Mouse (Mus musculus) liver, postnatal 0 days (tissue): ENCODE data around the gene Rgs8. TPM values are rescaled to one million over a fixed set of nuclear protein-coding genes. Genes with fewer than 3 reads are reported as not detected.

ENCODE experiments used
- ATAC-seq: fragments of 200-750 bp; cut with Nextera tagmentation; 2 replicates; pipeline ENCODE4 v1.8.0; 2017; ENCODE audit warnings: mild to moderate bottlenecking, moderate library complexity
- DNase-seq: peaks from one replicate; pipeline ENCODE4 v3.0.0-alpha.2; 2016
- H3K27ac ChIP-seq: fragments of 300-500 bp; sonication (generic); 2 replicates; pipeline ENCODE4 v1.5.1; 2014; ENCODE audit warnings: antibody characterized with exemption, moderate library complexity, mild to moderate bottlenecking, low read depth
- H3K27me3 ChIP-seq: fragments of 300-500 bp; sonication (generic); 2 replicates; pipeline ENCODE4 v1.6.1; 2014; ENCODE audit warnings: low read length, control low read depth, mixed read lengths; ENCODE audit not compliant: insufficient read depth
- H3K36me3 ChIP-seq: fragments of 300-500 bp; sonication (generic); replicated peaks from 2 replicates; pipeline ENCODE4 v1.6.1; 2014; ENCODE audit warnings: mild to moderate bottlenecking, control low read depth, low read length, moderate library complexity, mixed read lengths; ENCODE audit not compliant: insufficient read depth
- H3K4me1 ChIP-seq: fragments of 300-500 bp; sonication (generic); 2 replicates; pipeline ENCODE4 v1.6.1; 2014; ENCODE audit warnings: antibody characterized with exemption, mild to moderate bottlenecking, control low read depth; ENCODE audit not compliant: insufficient read depth
- H3K4me2 ChIP-seq: fragments of 300-500 bp; sonication (generic); 2 replicates; pipeline ENCODE4 v1.6.1; 2014; ENCODE audit warnings: low read depth, mild to moderate bottlenecking, low read length, moderate library complexity, mixed read lengths
- H3K4me3 ChIP-seq: fragments of 300-500 bp; sonication (generic); 2 replicates; pipeline ENCODE4 v1.5.1; 2014; ENCODE audit warnings: low read depth, low read length
- H3K9ac ChIP-seq: fragments of 300-500 bp; sonication (generic); replicated peaks from 2 replicates; pipeline ENCODE4 v1.6.1; 2014; ENCODE audit warnings: mild to moderate bottlenecking, moderate library complexity
- H3K9me3 ChIP-seq: fragments of 300-500 bp; sonication (generic); 2 replicates; pipeline ENCODE4 v1.6.1; 2016; ENCODE audit warnings: mild to moderate bottlenecking, control low read depth, low read length, mixed read lengths
- CTCF ChIP-seq: sonication (generic); IDR thresholded peaks from 2 replicates; pipeline ENCODE4 v1.5.1; 2016; ENCODE audit warnings: antibody characterized with exemption, low read depth
- EP300 ChIP-seq: IDR thresholded peaks from 2 replicates; pipeline ENCODE4 v1.6.1; 2016; ENCODE audit warnings: antibody characterized with exemption, low read depth, mild to moderate bottlenecking
- WGBS: fragments of 180-500 bp; shearing (Covaris S2); extraction: QIAGEN DNeasy Blood & Tissue Kit; methylation state at CpG from one replicate; pipeline ENCODE4 v1.1.7; 2014; ENCODE audit not compliant: insufficient replicate concordance; 5-methylcytosine and 5-hydroxymethylcytosine counted together
- polyA plus RNA-seq: library from polyadenylated mRNA; unstranded; fragments of >200 nt; fragmentation: Nextera tagmentation; extraction: Ambion mirVana; gene quantifications from 2 replicates; pipeline ENCODE4 v1.2.1, GENCODE M21; 2015

Gene Rgs8
- polyA plus RNA-seq, 1 experiment from 2014 or later, result not detected

- H3K9ac ChIP-seq, result no peak overlapping the region
- H3K4me2 ChIP-seq, result no peak overlapping the region
- no peaks in the 10 kb centered on the region for H3K36me3 ChIP-seq
- no peak overlapping the region for H3K27ac ChIP-seq
- H3K27me3 ChIP-seq, result no peaks in the 10 kb centered on the region
- TF ChIP-seq EP300 (no peak), CTCF (no peak)
- 0 out of 2 replicates have a peak, but pooled peaks cover 3% of the 10 kb centered on the region for H3K9me3 ChIP-seq
- no peak for ATAC-seq
- 53% methylated on average over 7 of the region's 7 CpGs for WGBS
- DNase-seq, result no peak
- peaks cover 10% of the 10 kb centered on the region for H3K4me1 ChIP-seq
- no peak overlapping the region for H3K4me3 ChIP-seq
These were observed 51.3 kb downstream of the Rgs8 start for GRCm38 (mm10) chr1:153704174-153704573.

GRCm38 (mm10) chr1:153704996-153705395 is 52.2 kb downstream of the Rgs8 start:
- DNase-seq, result no peak
- Histone ChIP-seq H3K9ac (no peak overlapping the region), H3K4me3 (no peak overlapping the region), H3K4me1 (peaks cover 10% of the 10 kb centered on the region), H3K36me3 (no peaks in the 10 kb centered on the region), H3K27ac (no peak overlapping the region), H3K9me3 (0 out of 2 replicates have a peak, but pooled peaks cover 3% of the 10 kb centered on the region), H3K27me3 (no peaks in the 10 kb centered on the region), H3K4me2 (no peak overlapping the region)
- TF ChIP-seq CTCF, result no peak
- no peak for TF ChIP-seq EP300
- 57% methylated on average over 3 of the region's 3 CpGs for WGBS
- no peak for ATAC-seq

GRCm38 (mm10) chr1:153708626-153709025 is 55.8 kb downstream of the Rgs8 start:
- ATAC-seq (no peak), DNase-seq (no peak)
- no peak overlapping the region for H3K4me2 ChIP-seq
- no peak overlapping the region for H3K27ac ChIP-seq
- 86% methylated on average over 5 of the region's 5 CpGs for WGBS
- no peaks in the 10 kb centered on the region for H3K27me3 ChIP-seq
- H3K36me3 ChIP-seq, result no peaks in the 10 kb centered on the region
- H3K9ac ChIP-seq, result no peak overlapping the region
- TF ChIP-seq CTCF (no peak), EP300 (no peak)
- H3K4me3 ChIP-seq, result no peak overlapping the region
- H3K9me3 ChIP-seq, result 0 out of 2 replicates have a peak, but pooled peaks cover 3% of the 10 kb centered on the region
- H3K4me1 ChIP-seq, result no peaks in the 10 kb centered on the region; the same call in 1 of the 2 replicates

GRCm38 (mm10) chr1:153709451-153709850 is 56.6 kb downstream of the Rgs8 start:
- no peak overlapping the region for H3K9ac ChIP-seq
- no peak overlapping the region for H3K27ac ChIP-seq
- TF ChIP-seq CTCF (no peak), EP300 (no peak)
- no peak overlapping the region for H3K4me2 ChIP-seq
- DNase-seq, result no peak
- 20% methylated on average over 5 of the region's 5 CpGs for WGBS
- ATAC-seq, result no peak
- H3K4me1 ChIP-seq, result no peaks in the 10 kb centered on the region; the same call in 1 of the 2 replicates
- H3K36me3 ChIP-seq, result no peaks in the 10 kb centered on the region
- H3K27me3 ChIP-seq, result no peaks in the 10 kb centered on the region
- H3K9me3 ChIP-seq, result 0 out of 2 replicates have a peak, but pooled peaks cover 3% of the 10 kb centered on the region
- no peak overlapping the region for H3K4me3 ChIP-seq

GRCm38 (mm10) chr1:153711544-153712262 is 58.9 kb downstream of the Rgs8 start:
- Histone ChIP-seq H3K36me3 (no peaks in the 10 kb centered on the region), H3K9me3 (no peaks in the 10 kb centered on the region), H3K4me2 (no peak overlapping the region), H3K27ac (no peak overlapping the region), H3K4me1 (no peaks in the 10 kb centered on the region; the same call in 1 of the 2 replicates), H3K27me3 (no peaks in the 10 kb centered on the region), H3K9ac (no peak overlapping the region), H3K4me3 (no peak overlapping the region)
- TF ChIP-seq CTCF, result no peak
- no peak for DNase-seq
- no peak for ATAC-seq
- WGBS, result 67% methylated on average over 3 of the region's 3 CpGs

GRCm38 (mm10) chr1:153712633-153713032 is 59.8 kb downstream of the Rgs8 start:
- no peak overlapping the region for H3K27ac ChIP-seq
- H3K36me3 ChIP-seq, result no peaks in the 10 kb centered on the region
- H3K4me1 ChIP-seq, result no peaks in the 10 kb centered on the region; the same call in 1 of the 2 replicates
- H3K9me3 ChIP-seq, result no peaks in the 10 kb centered on the region
- H3K4me2 ChIP-seq, result no peak overlapping the region
- no peak overlapping the region for H3K9ac ChIP-seq
- H3K27me3 ChIP-seq, result no peaks in the 10 kb centered on the region
- ATAC-seq (no peak), DNase-seq (no peak)
- H3K4me3 ChIP-seq, result no peak overlapping the region
- 77% methylated on average over 2 of the region's 2 CpGs for WGBS
- TF ChIP-seq EP300 (no peak), CTCF (no peak)
